30 mouse cellular contexts compared by ENCODE assay signal in genomic region chr8:75375530-75376123, GRCm38 (mm10). TPM values are rescaled to one million over a fixed set of nuclear protein-coding genes. Genes with fewer than 3 reads are reported as not detected.
A peak's percentile ranks its signal among the peaks of the same experiment; 100 is the strongest.
DNase-seq lines count a peak whose midpoint lies in the region; ATAC-seq lines count a peak whose summit lies in the region.
"Had no signal": no experiment of that assay in that cellular context is flagged by ENCODE, and none has a peak within 500 bp of the region (broad histone marks: within the 10 kb centered on the region; RNA-seq: fewer than 3 reads in every experiment).

No protein-coding gene starts in this region.

- peak; percentile 2 for DNase-seq in embryo, embryonic 10.5 days (ENCODE audit: low spot score)
- DNase-seq in embryo, embryonic 11 days, result no peak
- DNase-seq in layer of hippocampus, adult 9-11 months, result peak; percentile 26
- no peak for DNase-seq in layer of hippocampus, postnatal 25 days (ENCODE audit: extremely low spot score in 1 of 2, low spot score in 1 of 2)
- DNase-seq in brain, adult 2 months (ENCODE audit: low read depth, low spot score), result peak; percentile 8
- peak; percentile 43 for DNase-seq in forebrain, embryonic 14.5 days (ENCODE audit: low spot score)
- no peak for DNase-seq in thymus, postnatal 10 days (ENCODE audit: low spot score in 2 of 2)
- DNase-seq in adrenal gland, adult 8-10 months, result no peak
- DNase-seq: adrenal gland, adult 2 months; cerebellum, adult 11 months; cerebellum, adult 9-10 months; gastrocnemius, postnatal 14 days; heart, postnatal 36 days; kidney, adult 9 months; kidney, postnatal 10 days; right cerebral cortex, postnatal 4 days had no signal

- 0% methylated on average over 1 of the region's 1 CpGs for WGBS in forebrain, embryonic 14.5 days

- H3K9ac ChIP-seq in forebrain, embryonic 14.5 days (ENCODE audit: low read length), result no peak overlapping the region
- H3K9ac ChIP-seq: hindbrain, embryonic 13.5 days; limb, embryonic 13.5 days; lung, embryonic 15.5 days; neural tube, embryonic 13.5 days had no signal

- peak; percentile 57; the same call in 1 of the 2 replicates for ATAC-seq in forebrain, embryonic 14.5 days
- ATAC-seq: activated CD4-positive, CD25-positive, alpha-beta regulatory T cell, adult 4 months; intestine, postnatal 0 days had no signal

- no peaks in the 10 kb centered on the region for H3K36me3 ChIP-seq in forebrain, embryonic 14.5 days (ENCODE audit: control insufficient read depth, insufficient read depth, low read length)
- H3K36me3 ChIP-seq: hindbrain, embryonic 13.5 days; limb, embryonic 13.5 days; lung, embryonic 15.5 days; neural tube, embryonic 13.5 days had no signal

- H3K9me3 ChIP-seq in forebrain, embryonic 14.5 days (replicated peaks; ENCODE audit: control insufficient read depth, low read length), result no peaks in the 10 kb centered on the region
- H3K9me3 ChIP-seq: hindbrain, embryonic 13.5 days; limb, embryonic 13.5 days; lung, embryonic 15.5 days; neural tube, embryonic 13.5 days had no signal

- no peaks in the 10 kb centered on the region for H3K27me3 ChIP-seq in forebrain, embryonic 14.5 days (replicated peaks; ENCODE audit: control insufficient read depth, insufficient read depth, low read length)
- H3K27me3 ChIP-seq: hindbrain, embryonic 13.5 days; limb, embryonic 13.5 days; lung, embryonic 15.5 days; neural tube, embryonic 13.5 days had no signal

- no peak overlapping the region for H3K4me3 ChIP-seq in forebrain, embryonic 14.5 days (ENCODE audit: low read depth, low read length)
- H3K4me3 ChIP-seq: hindbrain, embryonic 13.5 days; limb, embryonic 13.5 days; lung, embryonic 15.5 days; neural tube, embryonic 13.5 days had no signal

- H3K27ac ChIP-seq in forebrain, embryonic 14.5 days (ENCODE audit: low read depth, low read length), result no peak overlapping the region
- H3K27ac ChIP-seq: hindbrain, embryonic 13.5 days; limb, embryonic 13.5 days; lung, embryonic 15.5 days; neural tube, embryonic 13.5 days had no signal

- H3K4me1 ChIP-seq in forebrain, embryonic 14.5 days (ENCODE audit: control insufficient read depth, insufficient read depth, low read length), result no peaks in the 10 kb centered on the region
- H3K4me1 ChIP-seq: hindbrain, embryonic 13.5 days; limb, embryonic 13.5 days; lung, embryonic 15.5 days; neural tube, embryonic 13.5 days had no signal

- no peak overlapping the region for H3K4me2 ChIP-seq in forebrain, embryonic 14.5 days (ENCODE audit: low read length)
- H3K4me2 ChIP-seq: heart, embryonic 11.5 days; hindbrain, embryonic 13.5 days; limb, embryonic 13.5 days; liver, embryonic 11.5 days; lung, embryonic 15.5 days; neural tube, embryonic 13.5 days had no signal

RNA-seq across cellular contexts. Expression of gene Gm10358, which starts 30.8 kb away (rescaled TPM):
- under 1 TPM; 0.39 to 0.49 TPM for total RNA-seq in layer of hippocampus, postnatal 25 days (2021)
- 0.14 TPM in 1 of 2 replicates, not detected in the other for polyA plus RNA-seq in forebrain, embryonic 14.5 days (2014; fragmentation: Nextera tagmentation; extraction: Ambion mirVana)
- not detected for total RNA-seq in adrenal gland, adult 8-10 months (2022)
- total RNA-seq: adrenal gland, postnatal 4 days; granulocyte monocyte progenitor cell, adult 5-6 weeks; left cerebral cortex, adult 8-10 months had no signal
- polyA plus RNA-seq: C2C12; hindbrain, embryonic 13.5 days; liver, embryonic 11.5 days; neural tube, embryonic 13.5 days; spleen, adult 2 months; thymus, postnatal 0 days had no signal

Comparison
In these comparisons a context has a peak if more than half of its experiments do, and no peak if none do; other contexts are left out.
1. DNase-seq: peak in embryo, embryonic 10.5 days (single experiment), layer of hippocampus, adult 9-11 months (single experiment), brain, adult 2 months (single experiment) and forebrain, embryonic 14.5 days (single experiment); none in embryo, embryonic 11 days (single experiment), layer of hippocampus, postnatal 25 days (0 of 2), thymus, postnatal 10 days (0 of 2) and adrenal gland, adult 8-10 months (single experiment).